In genomic region chr1:36933965-36934585, GRCm38 (mm10) we compare ENCODE assay signal across 13 mouse cellular contexts. TPM values are rescaled to one million over a fixed set of nuclear protein-coding genes. Genes with fewer than 3 reads are reported as not detected.
A peak's percentile ranks its signal among the peaks of the same experiment; 100 is the strongest.
DNase-seq lines count a peak whose midpoint lies in the region; ATAC-seq and TF ChIP-seq lines count a peak whose summit lies in the region.
"Had no signal": no experiment of that assay in that cellular context is flagged by ENCODE, and none has a peak within 500 bp of the region (broad histone marks: within the 10 kb centered on the region; RNA-seq: fewer than 3 reads in every experiment).

No protein-coding gene starts in this region.

- no peaks in the 10 kb centered on the region for H3K27me3 ChIP-seq in heart, embryonic 16.5 days (ENCODE audit: control insufficient read depth, insufficient read depth, low read length)
- no peaks in the 10 kb centered on the region for H3K27me3 ChIP-seq in erythroblast, embryonic 14.5 days (ENCODE audit: control insufficient read depth)
- H3K27me3 ChIP-seq in forebrain, postnatal 0 days (ENCODE audit: insufficient read depth, low read length) = no peaks in the 10 kb centered on the region
- H3K27me3 ChIP-seq: neural tube, embryonic 12.5 days had no signal

- no peak overlapping the region; the same call in 1 of the 2 replicates for H3K27ac ChIP-seq in heart, embryonic 16.5 days (ENCODE audit: low read length)
- H3K27ac ChIP-seq in forebrain, postnatal 0 days (ENCODE audit: low read depth, low read length) = no peak overlapping the region
- H3K27ac ChIP-seq: macrophage; neural tube, embryonic 12.5 days had no signal

- H3K9ac ChIP-seq in heart, embryonic 16.5 days (ENCODE audit: low read length) = no peak overlapping the region
- H3K9ac ChIP-seq in forebrain, postnatal 0 days = no peak overlapping the region
- H3K9ac ChIP-seq: neural tube, embryonic 12.5 days had no signal

- H3K4me3 ChIP-seq in heart, embryonic 16.5 days (ENCODE audit: low read length) = no peak overlapping the region
- H3K4me3 ChIP-seq in erythroblast, embryonic 14.5 days (replicated peaks) = peak overlapping the region; percentile 92
- no peak overlapping the region for H3K4me3 ChIP-seq in forebrain, postnatal 0 days (ENCODE audit: low read depth, low read length)
- H3K4me3 ChIP-seq: hindbrain, embryonic 10.5 days; neural tube, embryonic 12.5 days had no signal

- no peak for DNase-seq in heart, adult 8-10 months (ENCODE audit: low spot score)
- DNase-seq in MEL-GATA-1-ER (ENCODE audit: extremely low read depth, low read depth) = peak; percentile 86
- no peak for DNase-seq in urinary bladder, postnatal 25 days (ENCODE audit: low spot score)
- no peak for DNase-seq in forebrain, postnatal 0 days

- H3K4me2 ChIP-seq in heart, embryonic 16.5 days (ENCODE audit: low read depth, low read length) = peak overlapping the region; percentile 8; the same call in 1 of the 2 replicates
- H3K4me2 ChIP-seq in forebrain, postnatal 0 days (ENCODE audit: low read depth) = no peak overlapping the region
- H3K4me2 ChIP-seq: neural tube, embryonic 12.5 days had no signal

- no peaks in the 10 kb centered on the region for H3K9me3 ChIP-seq in heart, embryonic 16.5 days (replicated peaks; ENCODE audit: control insufficient read depth, low read length)
- no peaks in the 10 kb centered on the region for H3K9me3 ChIP-seq in erythroblast, embryonic 14.5 days (ENCODE audit: control insufficient read depth, low read length)
- no peaks in the 10 kb centered on the region for H3K9me3 ChIP-seq in forebrain, postnatal 0 days (ENCODE audit: low read length)
- H3K9me3 ChIP-seq: hindbrain, embryonic 10.5 days; neural tube, embryonic 12.5 days had no signal

- 51% methylated on average over 8 of the region's 8 CpGs for WGBS in heart, embryonic 16.5 days
- 83% methylated on average over 8 of the region's 8 CpGs for WGBS in forebrain, postnatal 0 days

- H3K36me3 ChIP-seq in heart, embryonic 16.5 days (ENCODE audit: control insufficient read depth, insufficient read depth) = no peaks in the 10 kb centered on the region
- H3K36me3 ChIP-seq in erythroblast, embryonic 14.5 days (ENCODE audit: control insufficient read depth) = peaks cover 54% of the 10 kb centered on the region
- no peaks in the 10 kb centered on the region for H3K36me3 ChIP-seq in forebrain, postnatal 0 days (ENCODE audit: insufficient read depth)
- H3K36me3 ChIP-seq: hindbrain, embryonic 10.5 days; neural tube, embryonic 12.5 days had no signal

- no peak for TF ChIP-seq CTCF in forebrain, postnatal 0 days (IDR thresholded peaks at IDR 0.05; ENCODE audit: low read depth)

- H3K4me1 ChIP-seq in heart, embryonic 16.5 days (ENCODE audit: control insufficient read depth, insufficient read depth, low read length) = peaks cover 43% of the 10 kb centered on the region
- H3K4me1 ChIP-seq in erythroblast, embryonic 14.5 days (ENCODE audit: control insufficient read depth) = peaks cover 81% of the 10 kb centered on the region
- peaks cover 13% of the 10 kb centered on the region for H3K4me1 ChIP-seq in forebrain, postnatal 0 days (ENCODE audit: insufficient read depth)

- ATAC-seq in heart, embryonic 16.5 days (replicated peaks; ENCODE audit: extremely low read depth, insufficient read depth, low FRiP score) = no peak
- ATAC-seq in megakaryocyte progenitor cell, adult 5-6 weeks (replicated peaks; ENCODE audit: poor library complexity) = peak; percentile 88
- ATAC-seq in forebrain, postnatal 0 days = no peak
- ATAC-seq: CD4-positive, CD25-positive, alpha-beta regulatory T cell, adult 4 months; forebrain, embryonic 16.5 days; inflammation-experienced regulatory T-cells, adult 6 months had no signal

RNA-seq across cellular contexts. Expression of gene Tmem131, which starts 9.4 kb away (rescaled TPM):
- polyA plus RNA-seq in heart, embryonic 16.5 days (2015; fragmentation: Nextera tagmentation; extraction: Ambion mirVana) = 8.9 and 9.0 TPM in 2 replicates
- 10 to 100 TPM; 23.0 to 31.0 (median 28.3) TPM for total RNA-seq in heart, adult 8-10 months (2022)
- 7.8 and 8.1 TPM in 2 replicates for polyA plus RNA-seq in erythroblast, embryonic 14.5 days (2012)
- total RNA-seq in megakaryocyte progenitor cell, adult 5-6 weeks (2015) = 48.5 and 52.7 TPM in 2 replicates
- 13.5 and 16.6 TPM in 2 replicates for total RNA-seq in megakaryocyte progenitor cell, adult 5-6 weeks (2017)
- 19.9 and 29.3 TPM in 2 replicates for total RNA-seq in forebrain, postnatal 0 days (2014; rRNA removed)
- 7.2 and 9.4 TPM in 2 replicates for polyA plus RNA-seq in forebrain, postnatal 0 days (2015; fragmentation: Nextera tagmentation; extraction: Ambion mirVana)
